Mouse (Mus musculus) frontal cortex, postnatal 36 days (tissue): ENCODE results near the gene Slc41a3.

Experiments used
- DNase-seq, 2 experiments: peaks; one replicate each; pipeline ENCODE4 v3.0.0; 2022; ENCODE audit warnings: low spot score in 2 of 2

Slc41a3 gene

DNA sequence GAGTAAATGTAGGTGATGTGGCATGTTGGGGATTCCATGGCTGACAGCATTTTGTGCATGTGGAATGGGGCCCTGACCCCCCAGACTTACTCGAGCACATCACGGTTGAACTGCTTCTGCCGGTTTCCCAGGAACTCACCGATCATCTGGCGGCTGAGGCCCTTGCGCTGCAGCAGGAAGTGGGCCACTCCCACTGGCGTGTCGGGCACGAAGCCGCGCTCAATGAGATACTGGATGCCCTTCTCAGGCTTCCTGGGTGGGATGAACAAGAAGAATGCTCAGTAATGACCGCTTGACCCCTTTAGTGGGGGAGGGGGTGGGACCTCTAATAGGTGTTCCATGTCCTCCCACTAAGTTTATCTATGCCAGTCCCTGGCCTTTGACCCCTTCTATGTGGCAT, 75.9 kb downstream of the Slc41a3 start:
- DNase-seq, result no peak

DNA sequence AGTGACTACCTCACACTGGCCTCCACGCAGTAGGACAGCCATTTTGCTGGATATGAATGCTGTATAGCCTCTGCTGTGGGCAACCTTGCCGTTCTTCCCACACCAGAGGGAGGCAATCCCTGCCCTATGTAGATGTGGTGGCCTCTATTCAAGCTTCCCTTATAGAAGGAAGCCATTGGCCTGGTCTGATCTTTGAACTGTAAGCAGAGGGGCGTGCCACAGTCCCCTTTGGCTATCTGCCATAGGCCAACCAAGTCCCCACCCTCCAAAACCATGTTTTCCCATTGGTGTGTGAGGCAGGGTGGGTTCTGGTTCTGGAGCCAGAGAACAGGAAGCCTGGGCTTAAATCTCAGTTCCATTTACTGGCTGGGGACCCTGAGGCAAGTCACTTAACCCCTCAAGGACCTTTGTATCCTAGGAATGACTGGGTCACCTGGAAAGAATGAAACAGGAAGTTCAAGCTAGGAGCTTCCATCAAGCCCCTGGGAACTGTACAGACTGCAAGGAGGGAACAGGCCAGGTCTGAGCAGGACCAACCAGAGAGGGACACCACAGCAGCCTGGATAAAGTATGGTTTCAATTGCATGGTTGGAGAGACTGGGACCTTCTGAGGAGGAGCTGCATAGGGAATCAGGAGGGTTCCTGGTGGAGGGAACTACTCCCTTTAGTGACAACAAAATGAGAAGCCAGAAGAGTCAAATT, 79.5 kb downstream of the Slc41a3 start:
- DNase-seq, result no peak

DNA sequence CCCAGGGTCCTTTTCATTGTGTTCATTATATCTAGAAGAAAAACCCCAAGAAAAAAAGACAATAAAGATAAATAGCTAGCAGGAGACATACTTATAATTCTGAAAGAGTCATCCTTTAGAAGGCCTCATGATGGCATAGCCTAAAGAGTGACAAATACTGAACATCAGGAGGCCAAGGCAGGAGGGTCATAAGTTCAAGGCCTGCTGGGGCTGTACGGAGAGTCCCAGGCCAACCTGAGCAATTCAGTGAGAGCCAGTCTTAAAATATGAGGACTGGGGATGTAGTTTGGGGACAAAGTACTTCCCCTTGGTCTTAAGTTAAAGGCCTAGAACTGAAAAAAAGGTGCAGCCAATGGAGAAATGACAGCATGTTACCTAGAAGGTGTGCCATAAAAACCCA, 82.3 kb downstream of the Slc41a3 start:
- no peak for DNase-seq

DNA sequence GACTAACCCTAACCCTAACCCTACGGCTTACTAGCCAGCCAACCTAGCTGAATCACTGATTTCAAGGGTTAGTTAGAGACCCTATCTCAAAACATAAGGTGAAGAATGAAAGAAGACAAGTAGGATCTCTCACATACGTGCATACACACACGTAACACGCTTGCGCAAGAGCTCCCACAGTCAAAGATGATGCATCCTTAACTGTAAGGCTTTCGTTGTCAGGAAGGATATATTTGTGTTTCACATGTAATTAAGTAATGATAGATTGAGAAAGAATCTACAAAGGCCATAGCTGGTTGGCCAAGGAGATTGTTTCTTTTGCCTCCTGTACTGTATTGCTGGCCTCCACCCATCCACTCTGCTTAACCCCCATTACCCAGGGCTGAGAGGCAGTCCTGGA, 83.5 kb downstream of the Slc41a3 start:
- no peak for DNase-seq

DNA sequence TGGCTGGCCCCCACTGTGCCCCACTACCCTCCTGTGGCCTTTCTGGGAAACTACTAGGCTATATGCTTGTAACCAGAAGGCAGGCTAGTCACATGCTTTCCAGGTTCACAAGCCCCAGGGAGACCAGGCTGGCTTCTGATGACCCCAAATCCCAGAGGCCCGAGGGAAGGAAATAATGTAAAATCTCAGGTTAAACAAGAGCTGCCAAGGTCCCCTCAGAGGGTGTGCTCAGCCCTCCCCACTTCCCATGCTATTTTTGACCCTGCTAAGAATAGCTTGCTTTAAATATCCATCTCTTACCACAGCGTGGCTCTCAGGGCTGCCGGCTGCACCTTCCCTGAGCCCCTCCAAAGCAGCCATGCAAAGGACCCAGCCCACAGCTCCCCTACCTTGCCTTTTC, 84.2 kb downstream of the Slc41a3 start:
- DNase-seq, result no peak

DNA sequence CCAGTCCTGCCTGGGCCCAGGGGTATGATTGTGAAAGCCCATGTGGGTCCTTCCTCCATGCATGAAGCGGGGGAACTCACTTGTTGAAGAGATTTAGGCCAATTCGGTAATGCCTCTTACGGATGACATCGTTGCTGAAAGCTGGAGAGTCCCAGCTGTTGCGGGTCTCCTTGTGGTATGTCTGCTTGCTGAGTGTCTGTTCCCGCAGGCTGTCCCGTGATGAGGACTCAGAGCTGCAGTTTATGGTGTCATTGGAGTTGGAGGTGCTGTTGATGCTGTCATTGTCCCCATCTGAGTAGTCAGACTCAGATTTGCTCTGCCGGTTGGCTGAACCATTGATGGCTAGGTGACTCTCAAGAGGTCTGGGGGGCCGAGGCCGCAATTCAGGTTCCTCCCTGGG, 85.0 kb downstream of the Slc41a3 start:
- DNase-seq, result no peak

DNA sequence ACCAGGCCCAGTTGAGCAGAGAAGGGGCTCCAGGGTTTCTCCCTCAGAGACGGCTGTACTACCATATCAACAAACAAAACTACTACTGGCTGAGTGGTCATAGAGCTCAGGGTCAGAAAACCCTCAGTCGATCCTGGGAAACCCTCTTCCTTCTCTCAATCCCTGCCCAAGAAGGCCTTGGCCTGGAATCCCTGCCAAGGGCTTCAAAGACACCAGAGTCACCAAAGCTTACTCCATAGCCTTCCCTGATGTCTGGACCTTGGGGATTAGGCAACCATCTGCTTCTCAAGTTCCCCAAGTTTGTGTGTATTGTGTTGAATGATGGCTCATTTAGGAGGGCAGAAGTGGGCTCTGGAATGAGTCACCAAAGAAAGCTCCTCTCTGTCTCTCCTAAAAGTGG, 87.4 kb downstream of the Slc41a3 start:
- DNase-seq, result no peak

DNA sequence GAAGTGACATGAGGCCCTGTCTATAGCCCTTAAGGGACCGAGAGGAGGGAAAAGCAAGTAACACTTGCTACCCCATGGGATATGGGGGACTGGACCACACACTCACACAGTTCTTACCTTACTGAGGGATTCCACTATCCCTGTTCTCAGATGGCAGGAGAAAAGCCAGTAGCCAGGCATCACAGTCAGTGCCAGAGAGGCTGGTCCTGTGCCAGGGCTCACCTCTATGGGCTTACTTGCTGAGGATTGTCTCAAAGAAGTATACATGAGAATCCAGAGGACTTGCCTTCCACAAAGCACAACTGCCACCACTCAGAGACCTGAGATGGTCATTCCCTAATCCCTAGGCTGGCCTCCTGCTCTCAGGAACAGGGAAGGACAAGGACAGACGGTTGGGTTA, 87.9 kb downstream of the Slc41a3 start:
- DNase-seq, result no peak

DNA sequence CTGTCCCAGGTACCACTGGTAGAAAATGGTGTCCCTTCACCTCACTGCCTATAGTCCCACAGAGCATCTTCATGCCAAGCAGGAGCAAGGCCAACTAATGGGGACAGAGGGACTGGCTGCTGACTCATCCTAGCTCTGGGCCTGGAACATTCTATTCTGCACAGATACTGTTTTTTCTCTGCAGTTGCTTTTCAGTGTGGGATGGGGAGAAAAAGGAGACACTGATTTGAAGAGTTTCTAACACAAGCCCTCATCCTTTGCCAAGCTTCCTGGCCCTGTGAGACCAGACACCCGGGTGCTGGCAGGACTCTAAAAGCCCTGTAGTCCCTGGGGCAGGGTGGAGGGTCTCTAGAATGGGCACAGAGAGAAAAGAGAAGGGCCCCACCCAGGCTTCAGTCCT, 91.2 kb downstream of the Slc41a3 start:
- DNase-seq, result peak; percentile 40 to 48
